Mouse (Mus musculus) v-Abl transformed pro-B cells (cell line): ENCODE measurements around the gene Zfand6.

Experiments
- in situ Hi-C, 2 experiments: fragments of 400-800 bp; cut with MboI; formaldehyde crosslinking; loops; one replicate each; pipeline ENCODE4 v1.15.1; 2025; ENCODE audit not compliant: unreplicated experiment in 2 of 2

Gene Zfand6

DNA sequence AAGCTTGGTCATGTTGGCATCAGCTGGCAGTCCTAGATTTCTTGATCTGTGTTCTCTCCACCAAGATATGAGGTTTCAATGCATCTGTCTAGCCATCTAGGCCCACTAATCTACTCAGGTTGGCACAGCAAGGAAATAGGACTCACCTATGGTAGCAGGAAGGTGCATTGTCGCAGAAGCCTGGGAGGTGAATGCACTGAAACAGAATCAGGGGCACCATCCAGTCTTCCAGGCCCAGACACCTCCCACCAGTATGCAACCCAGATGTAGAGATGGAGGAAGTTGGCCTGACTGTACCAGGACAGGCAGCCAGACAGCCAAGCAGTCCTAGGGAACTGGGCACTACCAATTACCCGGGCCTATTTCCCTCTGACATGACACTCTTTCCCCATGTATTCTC is 89.1 kb downstream of the Zfand6 start:
- in situ Hi-C loops: loop anchor here in 1 of 2 experiments (25.0 kb wide), 1 partner anchor 688 kb away; no protein-coding TSS in a partner anchor

- in situ Hi-C loops: loop anchor here (10.0 kb wide), 1 partner anchor 148 kb away; no protein-coding TSS in a partner anchor
Measured at GRCm38 (mm10) chr7:84596633-84597032, 93.1 kb downstream of the Zfand6 start.

DNA sequence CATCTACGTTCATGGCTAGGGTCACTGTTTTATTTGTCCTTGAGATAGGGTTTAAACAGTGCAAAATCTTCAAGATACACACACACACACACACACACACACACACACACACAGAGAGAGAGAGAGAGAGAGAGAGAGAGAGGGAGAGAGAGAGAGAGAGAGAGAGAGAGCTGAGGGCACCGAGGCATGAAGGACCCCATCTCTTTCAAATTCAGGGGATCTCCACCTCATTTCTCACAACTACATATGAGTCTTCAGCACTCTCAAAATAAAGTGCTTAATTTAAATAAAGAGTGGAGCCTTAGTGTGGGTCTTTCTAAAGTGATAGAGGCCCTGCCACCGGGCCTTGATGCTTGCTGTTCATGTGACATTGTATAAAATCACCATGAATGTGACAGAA is 93.8 kb downstream of the Zfand6 start:
- in situ Hi-C loops: loop anchor here (10.0 kb wide), 1 partner anchor 149 kb away; no protein-coding TSS in a partner anchor

GRCm38 (mm10) chr7:84594917-84595303 is 94.8 kb downstream of the Zfand6 start:
- in situ Hi-C loops: loop anchor here (5.0 to 10.0 kb wide), 2 partner anchors 150 to 182 kb away; no protein-coding TSS in a partner anchor

DNA sequence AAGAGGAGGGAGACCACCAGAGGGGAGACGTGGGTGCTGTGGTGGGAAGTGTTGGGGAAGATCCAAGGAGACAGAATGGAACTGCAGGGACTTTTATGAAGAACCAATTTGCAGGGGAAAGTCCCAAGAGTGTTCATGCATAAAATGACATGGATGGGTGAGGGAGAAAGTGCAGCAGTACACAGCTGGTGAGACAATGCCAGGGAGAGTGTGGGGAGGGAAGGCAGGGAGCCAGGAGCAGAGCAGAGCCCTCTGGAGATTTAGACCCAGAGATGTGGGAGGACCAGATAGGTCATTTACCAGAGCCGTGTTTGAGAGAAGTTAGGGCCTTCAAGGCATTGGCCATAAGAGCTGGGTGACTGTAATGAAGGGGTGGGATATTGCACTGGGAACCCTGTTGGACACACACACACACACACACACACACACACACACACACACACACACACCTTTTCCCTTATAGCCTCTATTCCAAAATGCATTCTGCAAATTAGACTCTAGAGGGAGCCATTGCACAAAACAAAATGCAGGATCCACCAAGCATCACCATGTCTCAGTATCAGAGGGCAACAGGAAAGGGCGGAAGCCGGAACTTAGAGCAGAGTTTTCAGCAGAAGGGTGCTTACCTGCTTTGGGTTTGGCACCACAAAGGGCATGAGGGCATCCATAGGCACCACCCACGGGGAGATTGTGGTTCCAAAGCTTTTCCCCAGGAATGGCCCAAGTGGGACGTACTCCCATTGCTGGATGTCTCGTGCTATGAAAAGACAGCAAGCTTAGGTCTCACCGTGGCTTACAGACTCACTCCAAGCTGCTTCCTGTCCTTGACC is 95.5 kb downstream of the Zfand6 start:
- in situ Hi-C loops: loop anchor here (5.0 to 10.0 kb wide), 2 partner anchors 150 to 183 kb away; no protein-coding TSS in a partner anchor

- in situ Hi-C loops: loop anchor here (5.0 to 10.0 kb wide), 2 partner anchors 153 to 186 kb away; no protein-coding TSS in a partner anchor
Measured at GRCm38 (mm10) chr7:84591347-84591746, 98.4 kb downstream of the Zfand6 start.

DNA sequence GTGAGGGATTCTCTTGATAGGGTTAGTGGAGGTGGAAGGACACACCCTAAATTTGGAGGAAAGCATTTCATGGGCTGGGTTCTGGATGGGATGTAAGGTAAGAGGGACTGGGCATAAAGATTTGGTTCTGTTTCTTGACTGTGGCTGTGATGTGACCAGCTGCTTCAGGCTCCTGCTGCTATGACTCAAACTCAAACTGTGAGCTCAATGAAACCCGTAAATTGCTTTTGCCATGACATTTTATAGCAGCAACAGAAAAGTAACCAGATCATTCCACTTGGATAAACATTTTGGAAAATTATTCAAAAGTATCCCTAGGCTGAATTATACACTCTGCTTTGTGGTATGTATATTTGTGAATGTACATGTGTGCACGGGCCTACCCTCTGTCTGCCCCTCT is 99.1 kb downstream of the Zfand6 start:
- in situ Hi-C loops: loop anchor here (5.0 to 10.0 kb wide), 2 partner anchors 154 to 187 kb away; no protein-coding TSS in a partner anchor

GRCm38 (mm10) chr7:84587101-84587783 is 102.5 kb downstream of the Zfand6 start:
- in situ Hi-C loops: no loop called here

DNA sequence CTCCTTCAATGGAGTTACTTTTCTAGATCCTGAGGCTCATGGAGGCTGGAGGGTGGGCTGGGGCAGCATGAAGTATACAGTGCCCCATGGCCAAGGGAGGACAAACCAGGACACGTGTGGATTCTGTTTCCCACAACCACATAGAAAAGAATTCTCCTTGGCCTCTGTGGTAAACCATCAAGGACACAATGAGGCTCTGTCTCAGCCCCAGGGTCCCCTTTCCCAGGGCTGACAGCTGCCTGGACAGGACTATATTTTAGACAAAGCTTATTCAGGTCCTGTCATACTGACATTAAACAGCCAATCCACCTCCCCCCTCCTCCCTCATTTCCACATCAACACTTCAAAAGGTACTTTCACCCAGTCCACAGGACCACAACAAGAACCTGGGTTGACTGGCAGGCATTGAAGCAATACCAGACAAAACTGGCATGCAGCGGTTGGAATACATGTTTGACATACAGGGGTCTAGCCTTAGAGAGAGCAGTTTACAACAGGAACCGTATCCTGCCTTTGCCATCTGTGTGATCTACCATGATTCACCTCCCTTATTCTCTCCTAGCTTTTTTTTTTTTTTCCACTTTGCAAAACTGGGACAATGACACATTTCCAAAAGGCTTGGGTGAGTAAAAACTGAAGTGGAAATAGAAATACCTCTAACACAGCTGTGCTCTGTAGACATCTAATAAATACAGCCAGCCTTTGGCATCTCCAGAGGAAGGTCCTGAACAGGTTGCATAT is 103.2 kb downstream of the Zfand6 start:
- in situ Hi-C loops: no loop called here

DNA sequence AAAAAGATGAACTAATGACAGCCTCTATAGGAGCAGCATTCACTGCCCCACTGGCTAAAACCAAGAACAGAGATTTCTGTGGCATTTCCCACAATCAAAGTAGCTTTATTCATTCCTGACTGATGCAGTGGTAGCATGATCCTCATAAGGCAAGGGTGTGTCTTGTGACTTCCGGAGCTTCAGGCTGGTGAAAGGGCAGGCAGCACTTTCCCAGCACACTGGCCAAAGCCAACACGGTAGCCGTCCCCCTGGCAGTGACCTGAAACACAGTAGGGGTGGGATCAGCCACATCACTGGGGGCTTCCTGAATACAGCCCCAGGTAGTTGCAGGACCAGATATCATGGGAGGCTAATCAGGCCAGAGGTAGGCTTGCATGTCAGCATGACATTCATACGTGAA is 104.7 kb downstream of the Zfand6 start:
- in situ Hi-C loops: no loop called here

- in situ Hi-C loops: no loop called here
Measured at GRCm38 (mm10) chr7:84579769-84580168, 110.0 kb downstream of the Zfand6 start.

DNA sequence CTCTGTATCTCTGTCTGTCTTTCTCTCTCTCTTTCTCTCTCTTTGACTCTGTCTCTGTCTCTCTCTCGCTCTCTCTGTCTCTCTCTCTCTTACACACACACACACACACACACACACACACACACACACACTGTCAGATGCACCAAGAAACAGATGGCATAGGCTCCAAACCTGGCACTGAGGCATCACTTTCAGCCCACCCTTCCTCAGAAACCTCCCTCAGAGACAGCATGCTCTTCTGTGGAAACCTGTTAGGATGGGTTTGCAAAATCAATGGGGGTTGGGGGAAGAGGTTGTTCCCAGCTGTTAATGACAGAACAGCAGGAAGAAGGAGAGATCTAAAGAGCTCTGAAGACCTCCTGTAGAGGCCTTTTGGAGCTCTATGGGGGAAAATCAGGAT is 110.9 kb downstream of the Zfand6 start:
- in situ Hi-C loops: no loop called here

DNA sequence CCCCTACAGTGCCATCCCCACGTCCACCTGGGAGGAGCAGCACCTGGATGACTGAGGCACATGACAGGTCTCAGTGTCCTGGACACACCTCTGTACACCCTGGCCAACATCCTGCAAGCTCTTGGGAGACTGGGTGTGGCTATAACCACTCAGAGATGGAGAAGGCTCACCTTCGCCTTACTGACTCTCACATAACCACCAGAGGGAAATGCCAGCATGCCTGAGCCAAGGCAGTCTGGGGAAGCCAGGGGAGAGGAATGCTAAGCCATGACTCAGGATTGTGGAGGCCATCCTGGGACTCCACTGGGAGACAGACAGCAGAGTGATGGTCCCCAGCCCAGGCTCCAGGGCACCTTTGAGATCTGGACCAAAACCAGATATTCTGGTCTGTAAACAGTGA is 112.7 kb downstream of the Zfand6 start:
- in situ Hi-C loops: no loop called here

DNA sequence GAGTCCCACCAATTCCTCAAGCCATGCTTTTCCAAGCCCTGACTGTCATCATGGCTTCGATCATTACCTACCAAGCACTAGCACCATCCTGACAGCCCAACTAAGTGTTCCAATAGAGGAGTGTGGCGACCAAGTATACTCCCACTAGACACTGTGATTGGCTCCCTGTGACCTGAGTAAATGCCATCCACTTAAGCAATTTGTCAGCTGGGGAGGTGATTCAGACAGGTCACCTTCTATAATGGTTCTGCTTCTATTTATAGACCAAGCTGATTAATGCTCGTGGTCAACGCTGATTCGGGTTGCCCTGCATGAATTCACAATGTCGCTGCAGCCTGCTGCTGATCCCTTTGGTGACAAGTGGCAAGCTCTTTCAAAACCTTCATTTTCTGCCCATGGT is 123.6 kb downstream of the Zfand6 start:
- in situ Hi-C loops: no loop called here

DNA sequence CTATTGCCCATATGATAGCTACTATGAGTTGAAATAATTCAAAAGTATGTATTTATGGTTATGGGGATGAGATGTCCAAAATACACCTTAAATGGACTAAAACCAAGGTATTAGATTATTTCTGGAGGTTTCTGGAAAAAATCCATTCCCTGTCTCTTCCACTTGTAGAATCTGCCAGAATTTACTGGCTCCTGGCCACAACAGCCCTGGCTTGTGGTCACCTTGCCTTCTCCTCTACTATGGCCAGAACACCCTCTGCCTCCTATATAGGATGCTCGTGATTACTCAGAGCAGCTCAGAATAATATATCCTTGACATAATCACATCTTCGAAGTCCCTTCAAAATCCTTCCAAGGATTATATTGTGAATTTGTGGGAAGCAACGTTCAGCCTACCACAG is 125.5 kb downstream of the Zfand6 start:
- in situ Hi-C loops: no loop called here
